In genomic region chr16:95656535-95656934, GRCm38 (mm10) we compare ENCODE assay signal across 21 mouse cellular contexts. TPM values are rescaled to one million over a fixed set of nuclear protein-coding genes. Genes with fewer than 3 reads are reported as not detected.
DNase-seq lines count a peak whose midpoint lies in the region; ATAC-seq and TF ChIP-seq lines count a peak whose summit lies in the region.
"Had no signal": no experiment of that assay in that cellular context is flagged by ENCODE, and none has a peak within 500 bp of the region (broad histone marks: within the 10 kb centered on the region; RNA-seq: fewer than 3 reads in every experiment).

No protein-coding gene starts in this region.

- TF ChIP-seq CTCF in CH12.LX (conservative IDR thresholded peaks at IDR 0.05 in 1 of 2, IDR thresholded peaks at IDR 0.05 in 1 of 2; ENCODE audit: low read depth in 2 of 2, low read length in 2 of 2) = no peak

- TF ChIP-seq RAD21 in CH12.LX (IDR thresholded peaks at IDR 0.05; ENCODE audit: low read depth, low read length) = no peak

- H3K27me3 ChIP-seq in heart, embryonic 12.5 days (replicated peaks) = peaks cover 3% of the 10 kb centered on the region; the same call in 1 of the 2 replicates
- H3K27me3 ChIP-seq in CH12.LX (replicated peaks) = no peaks in the 10 kb centered on the region
- no peaks in the 10 kb centered on the region for H3K27me3 ChIP-seq in stomach, embryonic 14.5 days (ENCODE audit: control insufficient read depth, insufficient read depth, low read length)
- H3K27me3 ChIP-seq: kidney, embryonic 15.5 days; limb, embryonic 12.5 days; neural tube, embryonic 13.5 days; Patski had no signal

- H3K4me2 ChIP-seq in heart, embryonic 12.5 days = no peak overlapping the region
- no peak overlapping the region for H3K4me2 ChIP-seq in CH12.LX (ENCODE audit: insufficient read depth, low read depth, poor library complexity, severe bottlenecking)
- H3K4me2 ChIP-seq in stomach, embryonic 14.5 days (replicated peaks; ENCODE audit: low read depth, low read length) = no peak overlapping the region
- H3K4me2 ChIP-seq: kidney, embryonic 15.5 days; limb, embryonic 12.5 days; neural tube, embryonic 13.5 days had no signal

- no peaks in the 10 kb centered on the region for H3K79me2 ChIP-seq in CH12.LX (replicated peaks; ENCODE audit: control insufficient read depth, extremely low read depth, insufficient read depth, poor library complexity, severe bottlenecking)

- DNase-seq in heart, postnatal 36 days = no peak
- DNase-seq in CH12.LX (ENCODE audit: extremely low read depth) = peak; percentile 33
- no peak for DNase-seq in gastrocnemius, postnatal 25 days
- no peak for DNase-seq in left cerebral cortex, postnatal 4 days
- DNase-seq in cerebellum, postnatal 36 days = no peak
- DNase-seq: cerebellum, adult 2 months; lung, adult 18-20 months; right cerebral cortex, postnatal 4 days had no signal

- no peaks in the 10 kb centered on the region for H3K36me3 ChIP-seq in heart, embryonic 12.5 days
- H3K36me3 ChIP-seq in CH12.LX (replicated peaks in 1 of 2; ENCODE audit: control insufficient read depth in 1 of 2, insufficient read depth in 1 of 2, low read length in 1 of 2) = no peaks in the 10 kb centered on the region
- H3K36me3 ChIP-seq in stomach, embryonic 14.5 days (ENCODE audit: control insufficient read depth, insufficient read depth, low read length) = no peaks in the 10 kb centered on the region
- H3K36me3 ChIP-seq: heart, embryonic 10.5 days; hindbrain, embryonic 10.5 days; kidney, embryonic 15.5 days; limb, embryonic 12.5 days; neural tube, embryonic 13.5 days had no signal

- no peak overlapping the region for H3K27ac ChIP-seq in heart, embryonic 12.5 days (ENCODE audit: poor library complexity, severe bottlenecking)
- H3K27ac ChIP-seq in CH12.LX (ENCODE audit: insufficient read depth, low read depth) = no peak overlapping the region
- no peak overlapping the region for H3K27ac ChIP-seq in stomach, embryonic 14.5 days (ENCODE audit: low read length)
- H3K27ac ChIP-seq: heart, embryonic 10.5 days; hindbrain, embryonic 10.5 days; kidney, embryonic 15.5 days; left cerebral cortex, adult 2 months; limb, embryonic 12.5 days; macrophage; neural tube, embryonic 13.5 days had no signal

- dilution Hi-C loops in CH12.LX (cut with MboI; ENCODE audit: extremely low pct_ligation_motif_present, extremely low pct_unique_long_range_greater_than_20kb, low sequenced_read_pairs) = no loop called here

- H3K4me1 ChIP-seq in heart, embryonic 12.5 days (replicated peaks) = no peaks in the 10 kb centered on the region
- peaks cover 2 to 9% of the 10 kb centered on the region in 2 experiments; a peak in 2 of 4 replicates for H3K4me1 ChIP-seq in CH12.LX (ENCODE audit: control insufficient read depth in 1 of 2, insufficient read depth in 2 of 2)
- H3K4me1 ChIP-seq in stomach, embryonic 14.5 days (ENCODE audit: control insufficient read depth, insufficient read depth, low read length) = no peaks in the 10 kb centered on the region

- ATAC-seq in heart, embryonic 12.5 days (ENCODE audit: insufficient number of reproducible peaks, low FRiP score) = 0 out of 2 replicates have a peak, but pooled peaks have one; percentile 22
- peak; percentile 49; the same call in 1 of the 2 replicates for ATAC-seq in erythroid progenitor cell, adult 5-6 weeks (replicated peaks; ENCODE audit: low FRiP score, poor library complexity, severe bottlenecking)
- peak; percentile 21; the same call in 1 of the 2 replicates for ATAC-seq in stomach, embryonic 14.5 days (ENCODE audit: insufficient number of reproducible peaks, insufficient read depth, low FRiP score, low read depth)
- ATAC-seq: forebrain, embryonic 16.5 days; midbrain, embryonic 16.5 days; Patski had no signal

- in situ Hi-C loops in CH12.LX (cut with MboI; ENCODE audit: low pct_ligation_motif_present, low pct_unique_long_range_greater_than_20kb, low sequenced_read_pairs) = loop anchor here (10.0 kb wide), 1 partner anchor 288 kb away; no protein-coding TSS in a partner anchor

- intact Hi-C loops in heart, postnatal 36 days (cut with DNase I) = no loop called here
- intact Hi-C loops in left cerebral cortex, postnatal 4 days (cut with DNase I) = no loop called here

- no peak for TF ChIP-seq EP300 in CH12.LX (IDR thresholded peaks at IDR 0.05; ENCODE audit: low read length)

- H3K9ac ChIP-seq in heart, embryonic 12.5 days = no peak overlapping the region
- H3K9ac ChIP-seq in CH12.LX (ENCODE audit: insufficient read depth, low read depth) = no peak overlapping the region
- H3K9ac ChIP-seq in stomach, embryonic 14.5 days (replicated peaks; ENCODE audit: low read depth, low read length) = no peak overlapping the region
- H3K9ac ChIP-seq: kidney, embryonic 15.5 days; limb, embryonic 12.5 days; neural tube, embryonic 13.5 days had no signal

- H3K9me3 ChIP-seq in heart, embryonic 12.5 days (replicated peaks) = peaks cover 18% of the 10 kb centered on the region; the same call in 1 of the 2 replicates
- H3K9me3 ChIP-seq in CH12.LX (replicated peaks; ENCODE audit: low read length) = peaks cover 10% of the 10 kb centered on the region
- no peaks in the 10 kb centered on the region; the same call in 1 of the 2 replicates for H3K9me3 ChIP-seq in stomach, embryonic 14.5 days (ENCODE audit: control insufficient read depth, low read depth, low read length)
- H3K9me3 ChIP-seq: heart, embryonic 10.5 days had no signal

- no peak for TF ChIP-seq POLR2A in CH12.LX (IDR thresholded peaks at IDR 0.05; ENCODE audit: low read depth, low read length)

- 94% methylated on average over 4 of the region's 4 CpGs for WGBS in heart, embryonic 12.5 days
- WGBS in stomach, embryonic 14.5 days = 96% methylated on average over 4 of the region's 4 CpGs

- no peak overlapping the region for H3K4me3 ChIP-seq in heart, embryonic 12.5 days
- no peak overlapping the region for H3K4me3 ChIP-seq in CH12.LX (replicated peaks in 1 of 3; ENCODE audit: low read depth in 2 of 3, low read length in 2 of 3, poor library complexity in 1 of 3)
- no peak overlapping the region for H3K4me3 ChIP-seq in stomach, embryonic 14.5 days (ENCODE audit: low read depth, low read length)
- H3K4me3 ChIP-seq: heart, embryonic 10.5 days; hindbrain, embryonic 10.5 days; kidney, embryonic 15.5 days; left cerebral cortex, adult 2 months; limb, embryonic 12.5 days; neural tube, embryonic 13.5 days had no signal

TF ChIP-seq in CH12.LX, 34 proteins besides CTCF, POLR2A, EP300 and RAD21:
- TF ChIP-seq ZMIZ1 (IDR thresholded peaks at IDR 0.05; ENCODE audit: low read depth, low read length) = no peak
- TF ChIP-seq IRF4 (IDR thresholded peaks at IDR 0.05; ENCODE audit: low read depth, low read length) = no peak
- no peak for TF ChIP-seq MXI1 (IDR thresholded peaks at IDR 0.05; ENCODE audit: low read depth, low read length)
- TF ChIP-seq TCF12 (IDR thresholded peaks at IDR 0.05; ENCODE audit: low read depth, low read length) = no peak
- TF ChIP-seq ZNF384 (IDR thresholded peaks at IDR 0.05; ENCODE audit: low read depth, low read length) = no peak
- no peak for TF ChIP-seq ZKSCAN1 (IDR thresholded peaks at IDR 0.05; ENCODE audit: borderline replicate concordance, low read depth, low read length)
- no peak for TF ChIP-seq SMC3 (IDR thresholded peaks at IDR 0.05; ENCODE audit: low read depth, low read length)
- TF ChIP-seq HCFC1 (IDR thresholded peaks at IDR 0.05; ENCODE audit: low read depth, low read length) = no peak
- no peak for TF ChIP-seq NELFE (IDR thresholded peaks at IDR 0.05; ENCODE audit: low read depth, low read length)
TF ChIP-seq in CH12.LX: peak in this region for 0.

RNA-seq across cellular contexts. Expression of gene Ets2, which starts 45.3 kb away (rescaled TPM):
- polyA plus RNA-seq in heart, embryonic 12.5 days (2016; fragmentation: Nextera tagmentation; extraction: Ambion mirVana) = 52.0 and 59.0 TPM in 2 replicates
- 100 to 1,000 TPM in 1 of 2 experiments, 10 to 100 TPM in 1; 78.2 to 109 TPM for total RNA-seq in heart, postnatal 36 days (2021)
- total RNA-seq in CH12.LX (2012; rRNA removed) = 38.9 and 51.2 TPM in 2 replicates
- total RNA-seq in CH12.LX (2014; rRNA removed) = 42.0 and 43.0 TPM in 2 replicates
- polyA plus RNA-seq in CH12.LX (2012; ENCODE audit: insufficient read length, low read depth) = 38.2 and 43.2 TPM in 2 replicates
- total RNA-seq in erythroid progenitor cell, adult 5-6 weeks (2015; ENCODE audit: low replicate concordance) = 8.6 and 10.5 TPM in 2 replicates
- 1.7 and 3.8 TPM in 2 replicates for total RNA-seq in erythroid progenitor cell, adult 5-6 weeks (2017; ENCODE audit: low replicate concordance)
- polyA plus RNA-seq in stomach, embryonic 14.5 days (2014; fragmentation: Nextera tagmentation; extraction: Ambion mirVana) = 37.9 and 45.1 TPM in 2 replicates
- 10 to 100 TPM; 25.4 to 29.2 TPM for total RNA-seq in gastrocnemius, postnatal 25 days (2021)
- total RNA-seq in left cerebral cortex, postnatal 4 days (2021) = 10 to 100 TPM; 42.5 to 44.0 TPM
